In the genomic region with DNA sequence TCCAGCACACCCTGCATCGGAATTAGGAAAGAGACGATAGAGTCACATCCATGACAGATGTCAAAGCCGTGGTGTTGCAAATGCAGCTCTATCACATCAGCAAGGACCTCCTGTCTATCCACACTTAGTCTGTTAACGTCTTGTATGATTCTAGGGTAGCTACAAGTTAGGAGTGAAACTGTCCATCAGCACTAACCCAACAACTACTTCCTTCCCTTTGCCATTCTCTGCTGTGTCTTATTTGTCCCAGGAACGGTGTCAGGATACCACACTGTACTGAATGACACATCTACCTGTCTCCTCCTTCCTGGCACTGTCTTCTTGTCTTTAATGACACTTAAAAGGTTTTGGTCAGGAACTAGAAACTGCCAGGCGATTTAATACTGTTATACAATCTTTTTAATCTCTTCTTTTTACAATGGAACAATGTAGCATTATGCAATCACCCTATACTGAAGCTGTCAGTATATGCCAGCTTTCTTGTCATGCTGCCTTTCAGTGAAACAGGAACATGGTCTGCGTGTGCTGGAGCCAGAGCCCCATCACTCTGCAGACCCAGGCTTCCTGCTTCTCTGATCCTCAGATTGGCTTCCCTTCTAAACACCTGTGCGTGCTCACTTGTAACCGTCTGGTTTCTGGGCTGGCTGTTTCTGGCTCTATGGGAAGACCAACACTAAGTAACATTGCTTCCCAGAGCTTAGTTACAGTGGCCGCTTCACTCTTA, we compare ENCODE assay signal across 22 mouse cellular contexts.
DNase-seq lines count a peak whose midpoint lies in the region; ATAC-seq and TF ChIP-seq lines count a peak whose summit lies in the region.
"Had no signal": no experiment of that assay in that cellular context is flagged by ENCODE, and none has a peak within 500 bp of the region (broad histone marks: within the 10 kb centered on the region; RNA-seq: fewer than 3 reads in every experiment).

No protein-coding gene starts in this region.

- no peak overlapping the region for H3K4me3 ChIP-seq in embryonic facial prominence, embryonic 14.5 days (ENCODE audit: low read depth, low read length)
- H3K4me3 ChIP-seq in embryonic facial prominence, embryonic 10.5 days = no peak overlapping the region
- H3K4me3 ChIP-seq in neural tube, embryonic 13.5 days = no peak overlapping the region
- no peak overlapping the region for H3K4me3 ChIP-seq in olfactory bulb, adult 2 months (ENCODE audit: insufficient read depth, low read depth, low read length)
- H3K4me3 ChIP-seq: forebrain, embryonic 12.5 days; heart, adult 2 months; heart, embryonic 13.5 days; hindbrain, embryonic 13.5 days; left cerebral cortex, adult 2 months; midbrain, embryonic 10.5 days had no signal

- 82% methylated on average over 10 of the region's 10 CpGs for WGBS in embryonic facial prominence, embryonic 14.5 days
- 89% methylated on average over 10 of the region's 10 CpGs for WGBS in embryonic facial prominence, embryonic 10.5 days
- WGBS in neural tube, embryonic 13.5 days = 85% methylated on average over 10 of the region's 10 CpGs
- whole genome bisulfite sequencing in olfactory bulb, adult 2 months = 83% methylated on average over 10 of the region's 10 CpGs

- no peak overlapping the region for H3K9ac ChIP-seq in embryonic facial prominence, embryonic 14.5 days (ENCODE audit: low read depth, low read length)
- H3K9ac ChIP-seq in neural tube, embryonic 13.5 days = no peak overlapping the region
- H3K9ac ChIP-seq: forebrain, embryonic 12.5 days; heart, embryonic 13.5 days; hindbrain, embryonic 13.5 days had no signal

- no peak for TF ChIP-seq CTCF in olfactory bulb, adult 2 months (IDR thresholded peaks at IDR 0.05; ENCODE audit: insufficient read depth, low read depth, low read length)

- no peaks in the 10 kb centered on the region for H3K36me3 ChIP-seq in embryonic facial prominence, embryonic 14.5 days (ENCODE audit: control insufficient read depth, insufficient read depth, low read length)
- no peaks in the 10 kb centered on the region for H3K36me3 ChIP-seq in embryonic facial prominence, embryonic 10.5 days (replicated peaks)
- no peaks in the 10 kb centered on the region for H3K36me3 ChIP-seq in neural tube, embryonic 13.5 days
- H3K36me3 ChIP-seq: forebrain, embryonic 12.5 days; hindbrain, embryonic 13.5 days; midbrain, embryonic 10.5 days had no signal

- no peak overlapping the region for H3K4me2 ChIP-seq in embryonic facial prominence, embryonic 14.5 days (ENCODE audit: low read depth, low read length)
- H3K4me2 ChIP-seq in neural tube, embryonic 13.5 days = no peak overlapping the region
- H3K4me2 ChIP-seq: forebrain, embryonic 12.5 days; heart, embryonic 13.5 days; hindbrain, embryonic 13.5 days had no signal

- intact Hi-C loops in left cerebral cortex, postnatal 10 days (cut with DNase I) = no loop called here

- H3K27me3 ChIP-seq in embryonic facial prominence, embryonic 14.5 days (replicated peaks; ENCODE audit: control insufficient read depth, insufficient read depth, low read length) = no peaks in the 10 kb centered on the region
- H3K27me3 ChIP-seq in embryonic facial prominence, embryonic 10.5 days (replicated peaks; ENCODE audit: low read depth, poor library complexity, severe bottlenecking) = no peaks in the 10 kb centered on the region
- H3K27me3 ChIP-seq in neural tube, embryonic 13.5 days = no peaks in the 10 kb centered on the region
- H3K27me3 ChIP-seq: forebrain, embryonic 12.5 days; heart, embryonic 13.5 days; hindbrain, embryonic 13.5 days had no signal

- no peaks in the 10 kb centered on the region for H3K9me3 ChIP-seq in embryonic facial prominence, embryonic 14.5 days (ENCODE audit: control insufficient read depth, low read length)
- H3K9me3 ChIP-seq in embryonic facial prominence, embryonic 10.5 days = no peaks in the 10 kb centered on the region
- no peaks in the 10 kb centered on the region for H3K9me3 ChIP-seq in neural tube, embryonic 13.5 days
- H3K9me3 ChIP-seq: forebrain, embryonic 12.5 days; heart, embryonic 13.5 days; hindbrain, embryonic 13.5 days; midbrain, embryonic 10.5 days had no signal

- TF ChIP-seq POLR2A in olfactory bulb, adult 2 months (IDR thresholded peaks at IDR 0.05; ENCODE audit: insufficient read depth, low read depth, low read length) = no peak

- no peaks in the 10 kb centered on the region for H3K4me1 ChIP-seq in embryonic facial prominence, embryonic 14.5 days (ENCODE audit: control insufficient read depth, insufficient read depth, low read length)
- H3K4me1 ChIP-seq in embryonic facial prominence, embryonic 10.5 days = no peaks in the 10 kb centered on the region
- H3K4me1 ChIP-seq in neural tube, embryonic 13.5 days (replicated peaks) = peaks cover 6% of the 10 kb centered on the region; the same call in 1 of the 2 replicates
- H3K4me1 ChIP-seq in olfactory bulb, adult 2 months (ENCODE audit: control insufficient read depth, insufficient read depth, low read length) = peaks cover under 1% of the 10 kb centered on the region; the same call in 1 of the 2 replicates
- H3K4me1 ChIP-seq: forebrain, embryonic 12.5 days; heart, embryonic 13.5 days; midbrain, embryonic 10.5 days had no signal

- ATAC-seq in embryonic facial prominence, embryonic 14.5 days (ENCODE audit: low read depth) = peak; percentile 41; the same call in 1 of the 2 replicates
- ATAC-seq in neural tube, embryonic 13.5 days (ENCODE audit: low read depth) = peak; percentile 23; the same call in 1 of the 2 replicates
- ATAC-seq in common myeloid progenitor, adult 5-6 weeks (replicated peaks; ENCODE audit: low read depth, poor library complexity, severe bottlenecking) = peak; percentile 88

- no peak for DNase-seq in embryonic facial prominence, embryonic 14.5 days (ENCODE audit: low spot score)
- DNase-seq in embryonic facial prominence, embryonic 10.5 days (ENCODE audit: low spot score) = no peak
- no peak for DNase-seq in neural tube, embryonic 10.5 days (ENCODE audit: extremely low spot score, low spot score)
- DNase-seq in left cerebral cortex, postnatal 10 days (ENCODE audit: extremely low spot score in 1 of 2, low spot score in 2 of 2) = no peak
- DNase-seq: adrenal gland, postnatal 10 days; cerebellum, adult 8-10 months; cerebellum, postnatal 36 days; gastrocnemius, postnatal 10 days; heart, adult 2 months; kidney, adult 11 months; kidney, postnatal 4 days; lung, postnatal 4 days; right cerebral cortex, adult 18-20 months; right cerebral cortex, postnatal 4 days had no signal

- no peak overlapping the region for H3K27ac ChIP-seq in embryonic facial prominence, embryonic 14.5 days (replicated peaks; ENCODE audit: low read depth, low read length)
- no peak overlapping the region for H3K27ac ChIP-seq in embryonic facial prominence, embryonic 10.5 days (replicated peaks)
- H3K27ac ChIP-seq in neural tube, embryonic 13.5 days (replicated peaks) = no peak overlapping the region; the same call in 1 of the 2 replicates
- peak overlapping the region; percentile 17; the same call in 1 of the 2 replicates for H3K27ac ChIP-seq in olfactory bulb, adult 2 months (ENCODE audit: insufficient read depth, low read depth, low read length)
- H3K27ac ChIP-seq: forebrain, embryonic 12.5 days; heart, adult 2 months; heart, embryonic 13.5 days; hindbrain, embryonic 13.5 days; left cerebral cortex, adult 2 months; midbrain, embryonic 10.5 days had no signal

Comparison
In these comparisons a context has a peak if more than half of its experiments do, and no peak if none do; other contexts are left out.
1. ATAC-seq: peak in every context shown above with its lines; median percentile 88 in common myeloid progenitor, adult 5-6 weeks; 41 in embryonic facial prominence, embryonic 14.5 days; 23 in neural tube, embryonic 13.5 days.